Mouse (Mus musculus) brain, embryonic 14.5 days (tissue): ENCODE measurements around the gene Ncs1.

ENCODE experiments used
- CTCF ChIP-seq: fragments of 200-500 bp; IDR thresholded peaks from 2 replicates; pipeline ENCODE4 v1.5.1; 2012; ENCODE audit warnings: inconsistent platforms, mild to moderate bottlenecking, moderate library complexity, borderline replicate concordance; ENCODE audit not compliant: insufficient read depth, insufficient read length; ENCODE audit errors: extremely low read depth
- POLR2A ChIP-seq: fragments of 200-500 bp; IDR thresholded peaks from 2 replicates; pipeline ENCODE4 v1.6.1; 2012; ENCODE audit warnings: mild to moderate bottlenecking, inconsistent platforms, borderline replicate concordance; ENCODE audit not compliant: poor library complexity, insufficient read depth, insufficient read length, severe bottlenecking; ENCODE audit errors: extremely low read depth

DNA sequence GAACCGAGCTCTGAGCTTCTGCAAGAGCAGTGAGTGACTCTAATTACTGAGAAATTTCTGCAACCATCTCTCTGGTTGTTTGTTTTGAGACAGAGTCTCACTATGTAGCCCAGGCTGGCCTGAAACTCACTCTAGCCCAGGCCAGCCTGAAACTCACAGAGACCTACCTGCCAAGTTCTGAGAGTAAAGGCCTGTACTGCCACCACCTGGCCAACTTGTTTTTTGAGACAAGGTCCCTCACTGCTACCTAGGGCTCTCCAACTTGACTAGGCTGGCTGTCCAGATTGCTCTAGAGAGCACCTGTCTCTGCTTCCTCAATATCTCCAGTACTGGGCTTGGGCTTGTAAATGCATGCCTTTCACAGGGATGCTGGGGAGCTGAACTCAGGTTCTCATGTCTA lies 25.4 kb downstream of the Ncs1 start:
- TF ChIP-seq POLR2A = no peak
- peak; percentile 23; the same call in 1 of the 2 replicates for TF ChIP-seq CTCF
